Mouse (Mus musculus) forebrain, embryonic 13.5 days (tissue): ENCODE data around the gene Nkx2-2. TPM values are rescaled to one million over a fixed set of nuclear protein-coding genes. Genes with fewer than 3 reads are reported as not detected.
"Not testable (repeated sequence)": the region's sequence is repeated elsewhere in the genome, so short reads cannot be mapped to it uniquely, and the experiment has no call there.

Source experiments
- ATAC-seq: fragments of 200-750 bp; cut with Nextera tagmentation; 2 replicates; pipeline ENCODE4 v1.8.0; 2017
- H3K27ac ChIP-seq: fragments of 300-500 bp; sonication (generic); 2 replicates; pipeline ENCODE4 v1.5.1; 2015; ENCODE audit warnings: inconsistent platforms, mild to moderate bottlenecking, moderate library complexity
- H3K27me3 ChIP-seq: fragments of 300-500 bp; sonication (generic); 2 replicates; pipeline ENCODE4 v1.6.1; 2015; ENCODE audit warnings: mild to moderate bottlenecking, inconsistent platforms
- H3K36me3 ChIP-seq: fragments of 300-500 bp; sonication (generic); 2 replicates; pipeline ENCODE4 v1.6.1; 2015; ENCODE audit warnings: mild to moderate bottlenecking, inconsistent platforms; ENCODE audit not compliant: poor library complexity, severe bottlenecking
- H3K4me1 ChIP-seq: fragments of 300-500 bp; sonication (generic); 2 replicates; pipeline ENCODE4 v1.6.1; 2015; ENCODE audit warnings: inconsistent platforms
- H3K4me2 ChIP-seq: fragments of 300-500 bp; sonication (generic); 2 replicates; pipeline ENCODE4 v1.6.1; 2015; ENCODE audit warnings: inconsistent platforms, mild to moderate bottlenecking, moderate library complexity
- H3K4me3 ChIP-seq: fragments of 300-500 bp; sonication (generic); 2 replicates; pipeline ENCODE4 v1.5.1; 2015; ENCODE audit warnings: mild to moderate bottlenecking, inconsistent platforms
- H3K9ac ChIP-seq: fragments of 300-500 bp; sonication (generic); 2 replicates; pipeline ENCODE4 v1.6.1; 2015; ENCODE audit warnings: mild to moderate bottlenecking, inconsistent platforms
- H3K9me3 ChIP-seq: fragments of 300-500 bp; sonication (generic); replicated peaks from 2 replicates; pipeline ENCODE4 v1.6.1; 2016; ENCODE audit warnings: inconsistent platforms
- WGBS: fragments of 180-500 bp; shearing (Covaris S2); methylation state at CpG from one replicate; pipeline ENCODE4 v1.1.7; 2015; 5-methylcytosine and 5-hydroxymethylcytosine counted together
- polyA plus RNA-seq: library from polyadenylated mRNA; unstranded; fragments of >200 nt; fragmentation: Nextera tagmentation; extraction: Ambion mirVana; gene quantifications from 2 replicates; pipeline ENCODE4 v1.2.1, GENCODE M21; 2015

Gene Nkx2-2
- polyA plus RNA-seq, 1 experiment from 2014 or later, result 3.1 TPM

DNA sequence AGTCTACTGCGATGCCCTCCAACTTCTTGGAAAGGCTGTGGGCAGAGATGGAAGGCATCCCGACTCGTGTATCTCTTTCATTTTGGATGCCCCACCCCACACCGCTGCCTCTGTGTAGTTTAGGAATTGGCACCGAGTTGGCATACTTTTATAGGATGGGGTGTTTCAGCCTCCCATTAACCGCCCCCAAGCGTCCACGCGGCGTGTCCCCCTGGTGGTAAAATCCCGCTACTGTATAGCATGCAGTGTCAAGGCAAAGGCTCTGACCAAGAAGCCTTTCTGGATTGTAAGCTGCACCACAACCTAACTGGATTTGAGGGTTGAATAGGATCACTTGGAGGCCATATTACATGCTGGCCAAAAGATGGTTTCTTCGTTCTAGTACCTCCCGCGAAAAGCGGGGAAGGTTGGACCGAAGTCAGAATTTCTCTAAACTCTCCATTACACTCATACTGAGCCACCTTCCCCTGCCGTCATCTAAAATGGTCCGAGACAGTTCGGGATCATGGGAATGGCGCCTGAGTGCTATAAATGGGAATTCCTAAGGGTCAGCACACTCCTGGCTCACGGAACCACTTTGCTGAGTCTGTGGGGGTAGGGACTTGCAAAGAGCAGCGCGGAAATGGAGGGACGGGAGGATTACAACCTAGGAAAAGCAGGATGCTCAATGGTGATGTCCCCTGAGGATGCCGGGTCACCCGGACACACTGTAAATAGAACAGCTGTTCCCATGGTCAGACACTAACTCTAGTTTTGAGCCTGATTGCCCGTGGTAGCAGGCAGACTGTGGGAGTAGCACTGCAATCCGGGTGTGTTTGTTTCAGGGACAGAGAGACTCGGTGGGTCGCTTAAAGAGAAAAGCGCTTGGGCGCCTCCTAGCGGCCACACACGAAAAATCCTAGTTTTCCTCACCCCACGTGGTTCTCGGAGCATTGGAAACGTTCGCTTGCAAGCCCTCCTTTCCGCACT is 15.7 kb downstream of the Nkx2-2 start:
- ATAC-seq, result peak; percentile 70
- Histone ChIP-seq H3K9ac (peak overlapping the region; percentile 12; the same call in 1 of the 2 replicates), H3K9me3 (no peaks in the 10 kb centered on the region), H3K36me3 (no peaks in the 10 kb centered on the region), H3K27me3 (peaks cover 94% of the 10 kb centered on the region), H3K27ac (no peak overlapping the region), H3K4me3 (peak overlapping the region; percentile 26), H3K4me2 (peak overlapping the region; percentile 53), H3K4me1 (peaks cover 18% of the 10 kb centered on the region; the same call in 1 of the 2 replicates)
- under 1% methylated on average over 39 of the region's 39 CpGs for WGBS

- Histone ChIP-seq H3K9me3 (no peaks in the 10 kb centered on the region), H3K9ac (peak overlapping the region; percentile 12; the same call in 1 of the 2 replicates), H3K4me2 (peak overlapping the region; percentile 53), H3K4me3 (peak overlapping the region; percentile 26; the same call in 1 of the 2 replicates), H3K27me3 (peaks cover 95% of the 10 kb centered on the region), H3K27ac (no peak overlapping the region), H3K36me3 (no peaks in the 10 kb centered on the region), H3K4me1 (peaks cover 18% of the 10 kb centered on the region; the same call in 1 of the 2 replicates)
- 8% methylated on average over 10 of the region's 10 CpGs for WGBS
- peak; percentile 57 for ATAC-seq
These were observed 16.4 kb downstream of the Nkx2-2 start for GRCm38 (mm10) chr2:147177672-147178071.

DNA sequence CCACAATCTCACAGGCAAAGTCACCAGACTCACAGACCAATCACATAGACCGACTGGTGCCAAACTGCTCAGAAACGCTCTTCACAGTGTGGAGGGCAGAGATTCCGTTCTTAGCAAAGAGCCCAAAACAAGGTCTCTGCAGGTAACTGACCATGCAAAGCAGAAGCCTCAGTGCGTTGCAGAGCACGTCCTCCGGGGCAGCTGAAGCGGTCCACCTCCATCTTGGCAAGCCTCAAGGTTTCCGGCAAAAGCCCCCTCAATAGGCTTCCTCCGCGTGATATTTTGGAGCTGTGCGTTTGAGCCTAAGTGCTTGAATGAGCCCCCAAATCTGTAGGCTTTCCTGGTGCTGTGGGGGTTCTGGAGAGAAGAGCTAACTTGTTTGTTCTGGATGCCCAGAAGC is 18.7 kb downstream of the Nkx2-2 start:
- no peak overlapping the region for H3K4me3 ChIP-seq
- ATAC-seq, result no peak
- no peak overlapping the region for H3K4me2 ChIP-seq
- H3K27me3 ChIP-seq, result peaks cover 73% of the 10 kb centered on the region
- no peaks in the 10 kb centered on the region for H3K36me3 ChIP-seq
- 83% methylated on average over 11 of the region's 11 CpGs for WGBS
- no peak overlapping the region for H3K9ac ChIP-seq
- H3K27ac ChIP-seq, result no peak overlapping the region
- no peaks in the 10 kb centered on the region for H3K9me3 ChIP-seq
- peaks cover 10% of the 10 kb centered on the region; the same call in 1 of the 2 replicates for H3K4me1 ChIP-seq

DNA sequence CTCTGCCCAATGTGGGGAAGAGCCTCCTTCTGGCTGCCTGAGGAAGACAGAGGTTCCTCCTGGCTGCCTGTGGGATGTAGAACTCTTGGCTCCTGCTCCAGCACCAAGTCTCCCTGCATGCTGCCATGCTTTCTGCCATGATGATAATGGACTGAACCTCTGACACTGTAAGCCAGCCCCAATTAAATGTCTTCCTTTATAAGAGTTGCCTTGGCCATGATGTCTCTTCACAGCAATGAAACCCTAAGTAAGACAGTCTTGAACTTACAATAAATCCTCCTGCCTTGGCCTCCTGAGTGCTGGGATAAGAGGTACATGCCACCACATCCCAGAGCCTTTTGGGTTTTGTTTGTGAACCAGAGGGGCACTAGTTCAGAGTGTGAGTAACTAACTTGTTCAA is 20.3 kb downstream of the Nkx2-2 start:
- Histone ChIP-seq H3K4me3 (no peak overlapping the region), H3K4me2 (no peak overlapping the region), H3K9me3 (no peaks in the 10 kb centered on the region), H3K36me3 (no peaks in the 10 kb centered on the region), H3K4me1 (peaks cover 9% of the 10 kb centered on the region; the same call in 1 of the 2 replicates), H3K27me3 (peaks cover 58% of the 10 kb centered on the region), H3K9ac (no peak overlapping the region), H3K27ac (no peak overlapping the region)
- ATAC-seq, result no peak

- not testable (repeated sequence) for H3K4me2 ChIP-seq, H3K9ac ChIP-seq, H3K9me3 ChIP-seq, H3K4me3 ChIP-seq, H3K36me3 ChIP-seq, H3K27ac ChIP-seq, ATAC-seq, H3K4me1 ChIP-seq
- H3K27me3 ChIP-seq, result peaks cover 35% of the 10 kb centered on the region
- WGBS, result 82% methylated on average over 9 of the region's 9 CpGs
These were observed 23.5 kb downstream of the Nkx2-2 start for GRCm38 (mm10) chr2:147170538-147170937.

- no peaks in the 10 kb centered on the region for H3K4me1 ChIP-seq
- no peak for ATAC-seq
- no peak overlapping the region for H3K4me2 ChIP-seq
- H3K27ac ChIP-seq, result no peak overlapping the region
- WGBS, result 100% methylated on average over 1 of the region's 1 CpGs
- H3K4me3 ChIP-seq, result no peak overlapping the region
- H3K9me3 ChIP-seq, result no peaks in the 10 kb centered on the region
- peaks cover 5% of the 10 kb centered on the region; the same call in 1 of the 2 replicates for H3K27me3 ChIP-seq
- no peak overlapping the region for H3K9ac ChIP-seq
- no peaks in the 10 kb centered on the region for H3K36me3 ChIP-seq
These were observed 28.2 kb downstream of the Nkx2-2 start for GRCm38 (mm10) chr2:147165863-147166262.

- H3K4me3 ChIP-seq, result no peak overlapping the region
- ATAC-seq, result no peak
- no peaks in the 10 kb centered on the region for H3K9me3 ChIP-seq
- H3K4me2 ChIP-seq, result no peak overlapping the region
- 92% methylated on average over 3 of the region's 3 CpGs for WGBS
- H3K36me3 ChIP-seq, result no peaks in the 10 kb centered on the region
- no peak overlapping the region for H3K9ac ChIP-seq
- H3K4me1 ChIP-seq, result no peaks in the 10 kb centered on the region
- H3K27ac ChIP-seq, result no peak overlapping the region
- H3K27me3 ChIP-seq, result peaks cover 5% of the 10 kb centered on the region; the same call in 1 of the 2 replicates
These were observed 28.7 kb downstream of the Nkx2-2 start for GRCm38 (mm10) chr2:147165376-147165775.

- 64% methylated on average over 2 of the region's 2 CpGs for WGBS
- Histone ChIP-seq H3K27ac (no peak overlapping the region), H3K4me1 (no peaks in the 10 kb centered on the region), H3K9ac (no peak overlapping the region), H3K4me3 (no peak overlapping the region), H3K9me3 (no peaks in the 10 kb centered on the region), H3K27me3 (no peaks in the 10 kb centered on the region), H3K36me3 (no peaks in the 10 kb centered on the region), H3K4me2 (no peak overlapping the region)
- no peak for ATAC-seq
These were observed 41.5 kb downstream of the Nkx2-2 start for GRCm38 (mm10) chr2:147152543-147152942.

Other genes with a start within 250 kb of the Nkx2-2 start
- 86.8 and 95.3 TPM in 2 replicates for gene Xrn2, start 181.2 kb downstream of the Nkx2-2 start, polyA plus RNA-seq
- 0.10 and 0.46 TPM in 2 replicates for gene Nkx2-4, start 108.8 kb downstream of the Nkx2-2 start, polyA plus RNA-seq
- gene Pax1, start 167.7 kb upstream of the Nkx2-2 start, polyA plus RNA-seq, result 0.06 TPM in 1 of 2 replicates, not detected in the other